Mouse (Mus musculus): ENCODE data around the gene Bcorl1.

Bcorl1 gene

GRCm38 (mm10) chrX:48441954-48442353 is 100.8 kb downstream of the Bcorl1 start:
- no peak for DNase-seq (ENCODE audit: low read depth, low spot score)

- DNase-seq (ENCODE audit: low read depth, low spot score) = no peak
Measured at GRCm38 (mm10) chrX:48444677-48445076, 103.5 kb downstream of the Bcorl1 start.

GRCm38 (mm10) chrX:48449646-48450045 is 108.5 kb downstream of the Bcorl1 start:
- no peak for DNase-seq (ENCODE audit: low read depth, low spot score)

GRCm38 (mm10) chrX:48452231-48452890 is 111.2 kb downstream of the Bcorl1 start:
- DNase-seq (ENCODE audit: low read depth, low spot score) = no peak

GRCm38 (mm10) chrX:48452931-48453673 is 111.9 kb downstream of the Bcorl1 start:
- no peak for DNase-seq (ENCODE audit: low read depth, low spot score)

- peak; percentile 17 for DNase-seq (ENCODE audit: low read depth, low spot score)
Measured at GRCm38 (mm10) chrX:48453736-48454494, 112.8 kb downstream of the Bcorl1 start.

GRCm38 (mm10) chrX:48454495-48454878 is 113.3 kb downstream of the Bcorl1 start:
- no peak for DNase-seq (ENCODE audit: low read depth, low spot score)

GRCm38 (mm10) chrX:48455018-48455417 is 113.9 kb downstream of the Bcorl1 start:
- DNase-seq (ENCODE audit: low read depth, low spot score) = no peak

- no peak for DNase-seq (ENCODE audit: low read depth, low spot score)
Measured at GRCm38 (mm10) chrX:48456956-48457355, 115.8 kb downstream of the Bcorl1 start.
